Mouse (Mus musculus): Measurements from ENCODE around the gene Tcte1.
A peak's percentile ranks its signal among the peaks of the same experiment; 100 is the strongest.

- no peak for TF ChIP-seq POLR2A (IDR thresholded peaks at IDR 0.05; ENCODE audit: borderline replicate concordance, control insufficient read depth, low read depth, low read length)
- TF ChIP-seq CTCF (IDR thresholded peaks at IDR 0.05; ENCODE audit: control insufficient read depth, insufficient read depth, low read length): peak; percentile 51; the same call in 1 of the 2 replicates
Observed at GRCm38 (mm10) chr17:45581567-45581983, 58.3 kb downstream of the Tcte1 start.

Data from bone marrow, adult 2 months (tissue).